Mouse (Mus musculus) cerebellum, adult 8-10 months (tissue): ENCODE data around the gene Tenm3.

ENCODE experiments used
- DNase-seq: peaks from one replicate; pipeline ENCODE4 v3.0.0; 2022

The Tenm3 gene

GRCm38 (mm10) chr8:48803070-48803469, 40.7 kb downstream of the Tenm3 start:
- no peak for DNase-seq

GRCm38 (mm10) chr8:48802231-48802630, 41.5 kb downstream of the Tenm3 start:
- no peak for DNase-seq

GRCm38 (mm10) chr8:48797955-48798359, 45.8 kb downstream of the Tenm3 start:
- no peak for DNase-seq

- no peak for DNase-seq
Observed at GRCm38 (mm10) chr8:48794285-48794684, 49.5 kb downstream of the Tenm3 start.

- no peak for DNase-seq
Observed at GRCm38 (mm10) chr8:48793729-48794128, 50.0 kb downstream of the Tenm3 start.

- DNase-seq = no peak
Observed at GRCm38 (mm10) chr8:48792587-48793326, 51.0 kb downstream of the Tenm3 start.

- DNase-seq = no peak
Observed at GRCm38 (mm10) chr8:48783308-48783707, 60.4 kb downstream of the Tenm3 start.

- no peak for DNase-seq
Observed at GRCm38 (mm10) chr8:48780628-48781027, 63.1 kb downstream of the Tenm3 start.

- DNase-seq = no peak
Observed at GRCm38 (mm10) chr8:48779194-48779593, 64.6 kb downstream of the Tenm3 start.

GRCm38 (mm10) chr8:48776081-48776480, 67.7 kb downstream of the Tenm3 start:
- DNase-seq = no peak

- DNase-seq = no peak
Observed at GRCm38 (mm10) chr8:48775531-48776037, 68.2 kb downstream of the Tenm3 start.

GRCm38 (mm10) chr8:48774837-48775236, 68.9 kb downstream of the Tenm3 start:
- no peak for DNase-seq

GRCm38 (mm10) chr8:48766545-48767234, 77.1 kb downstream of the Tenm3 start:
- DNase-seq = no peak

GRCm38 (mm10) chr8:48765212-48765611, 78.5 kb downstream of the Tenm3 start:
- DNase-seq = no peak

- no peak for DNase-seq
Observed at GRCm38 (mm10) chr8:48764011-48764410, 79.7 kb downstream of the Tenm3 start.

- no peak for DNase-seq
Observed at GRCm38 (mm10) chr8:48756874-48757273, 86.9 kb downstream of the Tenm3 start.

GRCm38 (mm10) chr8:48755492-48755891, 88.3 kb downstream of the Tenm3 start:
- DNase-seq = no peak

GRCm38 (mm10) chr8:48754959-48755358, 88.8 kb downstream of the Tenm3 start:
- DNase-seq = no peak

GRCm38 (mm10) chr8:48751965-48752364, 91.8 kb downstream of the Tenm3 start:
- no peak for DNase-seq

GRCm38 (mm10) chr8:48748503-48749059, 95.2 kb downstream of the Tenm3 start:
- no peak for DNase-seq

GRCm38 (mm10) chr8:48743912-48744311, 99.8 kb downstream of the Tenm3 start:
- no peak for DNase-seq

GRCm38 (mm10) chr8:48742741-48743140, 101.0 kb downstream of the Tenm3 start:
- no peak for DNase-seq

- no peak for DNase-seq
Observed at GRCm38 (mm10) chr8:48740951-48741350, 102.8 kb downstream of the Tenm3 start.
